Mouse (Mus musculus) left cerebral cortex, adult 18-20 months (tissue): ENCODE measurements around the gene Drc7. TPM values are rescaled to one million over a fixed set of nuclear protein-coding genes. Genes with fewer than 3 reads are reported as not detected.
"Not testable (repeated sequence)": the region's sequence is repeated elsewhere in the genome, so short reads cannot be mapped to it uniquely, and the experiment has no call there.

Experiments
- DNase-seq, 2 experiments: peaks; one replicate each; pipeline ENCODE4 v3.0.0; 2021 to 2022; ENCODE audit warnings: low spot score in 2 of 2, mixed read lengths in 1 of 2
- long read RNA-seq, 2 experiments: library from polyadenylated mRNA; stranded (forward); transcript quantifications; one replicate each; pipeline ENCODE4 v2.0.0; 2021
- total RNA-seq, 2 experiments: library from RNA; stranded (reverse); gene quantifications; 2 replicates each; pipeline ENCODE4 v1.2.3; 2021

Drc7 gene
- total RNA-seq, result under 1 TPM; 0.45 to 0.81 TPM
- long read RNA-seq, experiment 1, partial matches to known transcripts, result 0 of 1 reads
- long read RNA-seq, experiment 1, other reads (novel, unspliced or antisense), result 1 of 1 reads
- long read RNA-seq, experiment 2, result 0 reads

DNA sequence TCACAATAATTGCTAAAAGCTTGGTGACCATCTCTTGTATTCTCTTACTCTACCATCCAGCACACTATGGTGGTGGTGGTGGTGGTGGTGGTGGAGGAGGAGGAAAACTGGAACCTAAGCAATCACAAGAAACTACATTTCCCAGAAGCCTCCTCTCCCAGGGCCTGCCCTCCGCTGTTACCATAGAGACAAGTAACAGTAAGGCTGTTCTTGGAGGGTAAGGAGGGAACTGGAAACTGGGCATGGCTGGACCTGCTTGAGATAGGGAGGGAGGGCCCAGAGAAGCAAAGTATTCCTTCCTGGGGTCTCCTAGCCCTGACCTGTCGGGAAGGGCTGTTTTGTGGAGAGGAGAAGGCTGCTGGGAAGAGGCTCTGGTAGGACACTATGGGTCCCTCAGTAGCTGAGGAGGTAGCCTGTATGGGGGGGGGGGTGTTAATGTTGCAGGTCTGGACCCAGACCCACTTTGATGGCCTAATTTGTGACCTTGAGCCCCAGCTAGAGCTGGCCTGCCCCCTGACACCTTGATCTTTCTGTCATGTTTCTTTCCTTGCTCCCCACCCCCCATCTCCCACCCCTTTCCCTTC lies at the start of gene Drc7:
Drc7 (plus strand) TSS at position 177 of the 584 bp plus-strand sequence.
- no peak for DNase-seq

- no peak for DNase-seq
These were observed 42.4 kb upstream of the Drc7 start for GRCm38 (mm10) chr8:95012442-95012919.

DNA sequence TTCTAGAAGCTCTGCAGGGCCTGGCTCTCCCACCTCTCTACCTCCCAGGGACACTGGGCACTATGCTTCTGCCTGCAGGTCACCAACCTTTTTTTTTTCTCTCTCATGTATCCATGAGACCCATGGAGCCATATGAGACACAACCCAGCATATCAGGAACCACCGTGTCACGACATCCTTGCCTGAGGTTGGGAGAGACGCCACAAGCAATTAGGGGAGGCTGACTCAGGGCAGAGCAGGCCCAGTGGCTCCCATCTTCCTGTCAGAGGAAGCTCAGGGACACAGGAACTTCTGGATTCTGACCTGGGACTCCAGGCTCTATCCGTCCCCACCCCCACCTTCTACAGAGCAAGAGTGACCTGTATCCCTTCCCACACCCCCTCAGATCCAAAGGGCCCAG lies 39.0 kb upstream of the Drc7 start:
- DNase-seq, result no peak

GRCm38 (mm10) chr8:95016684-95017083 lies 38.2 kb upstream of the Drc7 start:
- DNase-seq, result no peak

DNA sequence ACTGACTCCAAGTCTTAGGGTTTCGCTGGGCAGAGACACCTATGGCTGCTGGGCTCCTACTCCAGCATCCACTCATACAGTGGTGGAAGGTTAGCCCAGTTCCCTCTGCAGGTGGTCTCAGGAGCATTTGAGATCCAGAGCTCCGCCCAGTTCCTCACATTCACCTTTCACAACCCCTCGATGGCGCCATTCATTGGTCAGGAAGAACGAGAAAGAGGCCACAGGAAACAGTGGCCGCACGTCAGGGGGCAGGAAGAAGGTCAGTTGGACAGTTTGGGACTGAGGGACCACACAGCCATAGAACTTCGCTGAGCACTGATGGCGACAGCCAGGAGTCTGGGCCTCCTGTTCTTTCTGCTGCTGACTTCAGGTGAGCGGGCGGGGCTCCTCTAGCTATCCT lies 37.5 kb upstream of the Drc7 start, which contains the start of gene Adgrg3:
Adgrg3 (plus strand) TSS at position 242 of the 400 bp plus-strand sequence.
- DNase-seq, result no peak

- no peak for DNase-seq
These were observed 36.8 kb upstream of the Drc7 start for GRCm38 (mm10) chr8:95017969-95018635.

- no peak for DNase-seq
These were observed 34.6 kb upstream of the Drc7 start for GRCm38 (mm10) chr8:95020293-95020777.

DNA sequence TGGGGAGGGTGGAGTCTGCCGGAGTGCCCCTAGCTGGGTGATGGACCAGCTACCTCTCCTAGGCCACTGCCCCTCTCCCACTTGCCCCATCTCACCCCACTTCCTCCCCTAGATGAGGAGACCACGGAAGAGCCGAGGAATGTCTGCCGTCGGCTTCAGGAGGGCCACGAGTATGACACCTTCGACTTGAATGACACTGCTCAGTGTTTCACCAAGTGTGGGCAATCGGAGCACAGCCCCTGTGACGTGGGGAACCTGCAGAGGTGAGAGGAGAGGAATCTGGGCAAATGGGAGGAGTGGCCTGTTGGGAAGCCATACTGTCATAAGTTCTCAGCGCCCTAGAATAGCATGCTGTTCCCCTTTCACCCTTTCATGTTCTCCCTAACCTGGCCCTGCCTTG lies 34.1 kb upstream of the Drc7 start:
- DNase-seq, result no peak

- DNase-seq, result no peak
These were observed 31.7 kb upstream of the Drc7 start for GRCm38 (mm10) chr8:95023201-95023600.

DNA sequence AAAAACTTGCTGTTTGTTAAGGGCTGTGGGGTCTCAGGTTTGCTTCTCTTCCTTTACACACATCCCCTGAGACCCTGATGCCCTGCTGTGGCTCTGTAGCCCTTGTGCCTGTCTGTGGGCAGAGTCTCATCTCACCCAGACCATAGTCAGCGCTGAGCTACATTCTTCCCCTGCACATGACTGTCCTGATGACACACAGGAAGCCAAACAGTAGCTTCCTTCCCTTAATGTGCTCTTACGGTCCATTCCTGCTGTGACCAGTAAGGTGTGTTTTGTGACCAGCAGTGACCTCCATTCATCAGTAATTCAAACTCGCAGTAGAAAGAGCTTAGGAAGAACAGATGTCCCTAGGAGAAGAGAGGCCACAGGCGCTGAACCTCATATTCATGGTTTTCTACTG lies 30.5 kb upstream of the Drc7 start:
- DNase-seq, result no peak

GRCm38 (mm10) chr8:95025421-95025820 lies 29.5 kb upstream of the Drc7 start:
- no peak for DNase-seq

GRCm38 (mm10) chr8:95028391-95028790 lies 26.5 kb upstream of the Drc7 start:
- DNase-seq, result not testable (repeated sequence)

DNA sequence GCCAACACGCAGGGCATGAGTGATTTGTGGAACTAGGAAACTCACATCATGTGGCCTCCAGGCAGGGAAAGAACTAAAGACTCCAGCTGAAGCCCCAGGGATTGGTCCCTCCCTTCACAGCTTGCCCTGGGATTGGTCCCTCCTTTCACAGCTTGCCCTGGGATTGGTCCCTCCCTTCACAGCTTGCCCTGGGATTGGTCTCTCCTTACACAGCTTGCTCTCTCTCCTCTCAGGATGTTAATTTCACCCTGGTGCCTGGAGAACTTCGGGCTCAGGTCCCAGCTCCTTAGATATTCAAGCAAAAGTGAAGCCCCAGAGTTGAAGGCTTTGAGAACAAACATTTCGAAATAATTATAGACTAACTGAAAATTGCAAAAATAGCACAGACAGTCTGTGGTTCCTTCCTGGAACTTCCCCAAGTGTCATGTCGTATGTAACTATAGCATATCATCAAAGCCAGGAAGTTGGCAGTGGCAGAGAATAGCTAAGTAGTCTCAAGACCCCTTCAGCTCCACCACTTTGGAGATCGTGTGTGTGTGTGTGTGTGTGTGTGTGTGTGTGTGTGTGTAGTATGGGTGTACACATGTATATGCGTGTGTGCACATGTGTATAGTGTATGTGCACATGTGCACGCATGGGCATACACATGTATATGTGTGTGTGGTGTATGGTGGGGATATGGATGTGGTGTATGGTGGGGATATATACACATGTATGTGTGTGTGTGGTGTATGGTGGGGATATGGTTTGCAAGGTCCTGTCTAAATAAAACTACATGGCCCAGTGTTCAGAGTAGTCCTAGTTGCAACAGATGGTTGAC lies 17.6 kb upstream of the Drc7 start:
- peak; percentile 16 to 22 for DNase-seq

GRCm38 (mm10) chr8:95041883-95042784 lies 12.8 kb upstream of the Drc7 start:
- no peak for DNase-seq

GRCm38 (mm10) chr8:95044811-95045210 lies 10.1 kb upstream of the Drc7 start:
- DNase-seq, result no peak

GRCm38 (mm10) chr8:95046982-95047381 lies 7.9 kb upstream of the Drc7 start:
- no peak for DNase-seq

DNA sequence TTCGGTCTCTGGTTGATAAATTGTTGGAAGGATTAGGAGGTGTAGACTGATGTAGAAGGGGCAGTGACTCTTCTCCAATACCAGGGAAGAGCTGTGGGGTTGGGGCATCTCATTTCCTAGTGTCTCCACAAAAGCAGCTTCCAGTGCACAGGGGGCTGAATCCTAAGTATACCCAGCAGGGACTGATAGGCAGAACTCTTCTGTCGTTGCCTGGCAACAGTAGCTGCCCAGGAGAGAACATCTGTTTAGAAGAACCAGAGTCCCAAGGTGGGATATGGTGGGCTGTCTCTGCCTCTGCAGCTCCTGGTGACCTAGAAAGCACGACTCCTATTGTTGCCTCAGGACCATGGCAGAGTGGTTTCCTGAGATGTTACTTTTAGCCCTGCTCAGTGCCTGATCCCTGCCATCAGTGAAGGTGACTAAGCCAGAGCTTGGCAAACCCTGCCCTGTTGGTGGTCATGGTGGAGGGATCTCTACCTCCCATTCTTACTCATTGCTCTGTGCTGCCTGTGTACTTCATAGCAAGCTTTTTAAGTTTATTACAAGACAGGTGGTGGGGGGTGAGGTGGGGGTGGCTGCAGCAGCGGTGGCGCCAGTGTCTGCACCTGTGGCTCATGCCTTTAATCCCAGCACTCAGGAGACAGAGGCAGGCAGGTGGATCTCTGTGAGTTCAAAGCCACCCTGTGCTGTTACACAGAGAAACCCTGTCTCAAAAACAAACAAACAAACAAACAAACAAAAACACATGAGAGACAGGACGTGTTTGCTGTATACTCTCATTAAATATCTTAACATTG lies 6.8 kb upstream of the Drc7 start:
- DNase-seq, result no peak

- DNase-seq, result no peak
These were observed 5.3 kb upstream of the Drc7 start for GRCm38 (mm10) chr8:95049636-95050035.

DNA sequence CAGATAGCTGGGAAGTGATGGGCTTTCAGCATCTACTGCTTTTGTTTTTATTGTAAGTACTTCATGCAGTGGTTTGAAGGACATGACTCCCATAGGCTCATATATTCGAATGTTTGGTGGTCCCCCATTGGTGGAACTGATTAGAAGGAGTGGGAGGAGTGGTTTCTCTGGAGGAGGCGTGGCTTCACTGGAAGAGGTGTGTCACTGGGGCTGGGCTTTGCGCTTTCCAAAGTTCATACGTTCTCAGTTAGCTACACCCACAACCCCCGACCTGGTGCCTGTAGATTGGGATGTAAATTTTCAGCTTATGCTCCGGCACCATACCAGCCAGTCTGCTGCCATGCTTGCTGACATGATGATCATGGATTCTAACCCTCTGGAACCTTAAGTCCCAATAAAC lies 465 bp upstream of the Drc7 start:
- DNase-seq, result no peak

- DNase-seq, result no peak
These were observed 1.5 kb downstream of the Drc7 start for GRCm38 (mm10) chr8:95056414-95056813.
